Mouse (Mus musculus) adrenal gland, adult 8-10 months (tissue): ENCODE data around the gene Hydin. TPM values are rescaled to one million over a fixed set of nuclear protein-coding genes. Genes with fewer than 3 reads are reported as not detected.
A peak's percentile ranks its signal among the peaks of the same experiment; 100 is the strongest.
"Not testable (repeated sequence)": the region's sequence is repeated elsewhere in the genome, so short reads cannot be mapped to it uniquely, and the experiment has no call there.

ENCODE experiments used
- DNase-seq: peaks from one replicate; pipeline ENCODE4 v3.0.0; 2022
- total RNA-seq, 4 experiments: library from RNA; stranded (reverse); gene quantifications; 2 replicates each; pipeline ENCODE4 v1.2.4; 2022

Hydin gene
- total RNA-seq, 4 experiments from 2014 or later, result 0.16 to 0.70 (median 0.31) TPM

DNA sequence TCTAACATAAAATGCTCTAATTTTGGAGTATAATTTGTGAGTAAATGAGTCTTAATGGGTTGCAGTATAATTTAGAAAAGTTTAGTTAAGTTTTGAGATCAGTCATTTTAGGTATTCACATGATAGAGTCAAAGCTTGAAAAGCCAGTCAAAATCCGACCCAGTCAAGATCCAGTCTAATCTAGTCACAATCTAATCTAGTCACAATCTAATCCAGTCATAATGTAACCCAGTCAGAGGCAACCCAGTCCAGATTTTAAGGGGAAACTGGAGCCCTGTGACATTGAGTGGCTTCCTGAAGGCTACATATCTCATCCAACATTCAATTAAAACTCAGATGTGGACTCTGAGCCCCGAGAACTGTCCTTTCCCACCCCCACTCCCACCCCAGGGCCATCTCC is 72.7 kb downstream of the Hydin start:
- DNase-seq, result no peak

DNA sequence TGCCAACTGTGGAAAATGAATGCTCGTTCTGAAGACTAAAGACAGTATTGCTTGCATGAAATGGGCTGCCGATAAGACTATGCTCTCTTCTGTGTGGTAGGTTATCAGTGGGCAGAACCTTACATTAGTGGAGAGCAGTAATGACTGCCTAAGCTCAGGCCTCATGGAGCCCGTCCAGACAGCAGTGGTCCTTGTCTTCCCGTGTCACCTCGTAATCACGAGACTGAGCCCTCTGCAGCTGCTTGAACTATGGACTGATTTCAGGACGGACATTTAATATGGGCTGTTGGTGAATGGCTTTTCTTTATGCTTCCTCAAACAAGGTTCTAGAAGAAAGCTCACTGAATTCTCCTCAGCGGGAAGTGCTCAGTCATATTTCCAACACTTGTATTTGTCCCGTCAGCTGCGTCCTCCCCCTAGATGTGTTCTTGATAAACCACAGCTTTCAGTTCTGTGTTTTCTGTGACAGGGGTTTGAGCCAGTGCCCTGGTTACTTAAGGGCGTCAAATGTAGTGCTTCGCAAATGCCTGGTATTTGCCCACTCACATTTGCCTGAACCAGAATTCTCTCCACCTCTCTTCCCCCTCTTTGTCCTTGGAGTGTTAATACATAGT is 73.4 kb downstream of the Hydin start:
- DNase-seq, result no peak

DNA sequence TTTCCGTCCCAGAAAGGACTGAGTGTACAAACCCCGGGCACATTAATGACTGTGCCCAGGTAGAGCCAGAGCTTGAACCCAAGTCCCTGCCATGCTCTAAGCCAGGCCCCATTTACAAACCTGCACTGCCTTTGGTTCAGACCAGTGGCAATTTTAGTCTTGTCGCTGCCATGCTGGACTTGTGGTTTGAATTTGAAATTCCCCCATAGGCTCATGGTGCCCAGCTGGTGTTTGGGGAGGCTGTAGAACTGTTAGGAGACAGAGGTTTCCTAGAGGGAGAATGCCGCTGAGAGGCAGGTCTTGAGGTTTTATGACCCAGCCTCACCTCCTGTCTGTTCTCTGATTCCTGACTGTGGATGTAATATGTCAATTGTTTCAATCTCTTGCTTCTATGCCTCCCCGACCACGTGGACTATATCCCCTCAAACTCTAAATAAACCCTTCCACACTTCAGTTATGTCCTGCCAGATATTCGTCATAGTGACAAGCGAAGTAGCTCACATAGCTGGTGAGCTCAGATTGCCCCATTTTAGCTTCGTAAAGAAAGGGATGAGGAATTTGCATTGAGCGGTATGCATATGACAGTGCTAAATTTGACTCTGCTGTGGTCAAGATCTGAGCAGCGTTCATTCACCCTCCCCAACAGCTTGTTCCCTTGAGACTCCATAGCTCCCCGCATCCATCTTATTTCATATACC is 79.1 kb downstream of the Hydin start:
- DNase-seq, result no peak

DNA sequence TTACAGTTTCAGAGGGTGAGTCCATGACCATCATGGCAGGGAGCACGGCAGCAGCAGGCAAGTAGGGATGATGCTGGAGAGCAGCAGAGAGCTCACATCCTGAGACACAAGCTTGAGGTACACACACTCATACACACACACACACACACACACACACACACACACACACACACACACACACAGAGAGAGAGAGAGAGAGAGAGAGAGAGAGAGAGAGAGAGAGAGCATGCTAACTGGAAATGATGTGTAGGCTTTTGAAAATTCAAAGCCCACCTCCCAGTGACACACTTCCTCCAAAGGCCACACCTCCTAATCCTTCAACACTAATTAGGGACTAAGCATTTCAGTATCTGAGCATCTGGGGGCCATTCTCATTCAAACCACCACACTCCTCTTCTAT is 80.1 kb downstream of the Hydin start:
- DNase-seq, result no peak

DNA sequence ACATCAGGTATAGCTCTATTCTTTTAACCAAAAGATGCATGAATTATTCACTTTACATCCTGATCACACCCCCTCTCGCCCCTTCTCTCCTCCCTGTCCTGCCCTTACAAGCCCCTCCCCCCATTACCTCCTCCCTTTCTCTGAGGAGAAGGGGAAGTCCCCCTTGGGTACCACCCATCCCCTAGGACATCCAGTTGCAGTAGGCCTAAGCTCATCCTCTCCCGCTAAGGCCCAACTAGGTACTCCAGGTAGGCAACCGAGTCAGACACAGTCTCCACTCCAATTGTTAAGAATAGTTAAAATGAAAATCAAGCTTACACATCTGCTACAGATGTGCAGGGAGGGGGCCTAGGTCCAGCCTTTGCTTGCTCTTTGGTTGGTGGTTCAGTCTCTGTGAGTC is 83.9 kb downstream of the Hydin start:
- DNase-seq, result no peak

DNA sequence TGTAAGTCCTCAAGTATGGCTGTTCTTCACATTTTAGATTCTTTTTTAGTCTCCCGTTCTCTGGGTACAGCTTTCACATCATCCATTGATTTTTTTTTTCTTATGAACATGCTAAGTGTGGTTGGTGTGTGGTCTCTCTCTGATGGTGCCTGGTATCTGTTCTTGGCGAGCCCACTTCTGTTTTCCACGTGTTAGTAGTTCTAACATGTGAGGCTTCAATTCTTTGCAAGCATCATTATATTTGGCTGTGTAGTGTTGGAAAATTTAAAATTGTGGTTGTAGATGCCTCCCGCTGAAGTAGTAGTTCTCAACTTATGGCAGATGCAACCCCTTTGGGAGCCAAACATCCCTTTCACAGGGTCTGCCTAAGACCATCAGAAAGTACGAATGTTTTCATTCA is 85.1 kb downstream of the Hydin start:
- no peak for DNase-seq

DNA sequence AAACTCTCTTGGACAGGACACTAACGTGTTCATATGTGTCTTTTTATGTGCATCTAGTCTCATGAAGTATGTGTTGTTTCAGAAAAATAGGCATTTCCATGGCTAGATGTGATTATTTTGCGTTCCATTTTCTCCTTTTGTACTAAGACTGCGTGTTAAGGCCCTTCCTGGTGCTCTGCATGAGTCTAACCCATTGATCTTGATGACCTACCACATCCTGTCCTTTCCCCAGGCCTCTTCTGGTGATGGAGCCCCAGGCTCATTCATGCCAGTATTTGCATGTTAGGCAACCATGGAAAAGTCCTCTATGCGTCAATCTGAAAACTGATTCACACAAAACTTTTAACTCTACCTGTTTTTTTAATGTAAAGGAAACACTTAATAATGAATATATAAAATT is 96.2 kb downstream of the Hydin start:
- no peak for DNase-seq

DNA sequence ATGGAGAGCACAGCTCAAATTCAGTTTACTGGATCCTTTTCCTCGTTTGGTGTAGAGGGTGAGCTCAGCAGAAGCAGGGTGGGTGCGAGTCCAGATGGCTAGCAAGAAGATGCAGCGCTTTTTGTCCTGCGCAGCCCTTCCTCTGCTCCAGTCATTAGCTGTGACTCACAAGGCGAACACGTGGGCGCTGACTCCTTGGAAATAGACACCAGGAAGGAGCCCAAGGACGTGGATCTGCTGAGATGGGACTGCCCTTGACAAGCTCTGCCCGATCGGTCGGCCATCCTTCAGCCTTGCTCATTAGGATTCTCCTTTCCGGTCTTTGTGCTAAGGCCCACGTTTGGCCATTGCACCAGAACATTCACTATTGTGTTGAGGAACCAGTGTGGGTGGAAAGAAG is 106.1 kb downstream of the Hydin start:
- DNase-seq, result peak; percentile 84

DNA sequence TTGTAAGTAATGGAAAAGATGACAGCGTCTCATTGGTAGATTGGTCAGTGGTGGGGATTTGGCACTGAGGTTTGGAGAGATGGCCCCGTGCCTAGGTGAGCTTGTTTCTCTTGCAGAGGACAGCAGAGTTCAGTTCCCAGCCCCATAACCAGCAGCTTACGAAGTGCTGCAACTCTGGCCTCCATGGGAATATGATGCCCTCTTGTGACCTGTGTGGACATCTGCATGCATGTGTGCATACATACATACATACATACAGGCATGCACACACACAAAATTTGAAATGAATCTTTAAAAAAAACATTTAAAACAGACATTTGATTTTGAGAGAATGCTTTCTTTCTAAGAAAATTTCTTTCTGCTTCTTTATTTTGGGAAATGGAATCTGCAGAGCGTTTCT is 106.9 kb downstream of the Hydin start:
- no peak for DNase-seq

DNA sequence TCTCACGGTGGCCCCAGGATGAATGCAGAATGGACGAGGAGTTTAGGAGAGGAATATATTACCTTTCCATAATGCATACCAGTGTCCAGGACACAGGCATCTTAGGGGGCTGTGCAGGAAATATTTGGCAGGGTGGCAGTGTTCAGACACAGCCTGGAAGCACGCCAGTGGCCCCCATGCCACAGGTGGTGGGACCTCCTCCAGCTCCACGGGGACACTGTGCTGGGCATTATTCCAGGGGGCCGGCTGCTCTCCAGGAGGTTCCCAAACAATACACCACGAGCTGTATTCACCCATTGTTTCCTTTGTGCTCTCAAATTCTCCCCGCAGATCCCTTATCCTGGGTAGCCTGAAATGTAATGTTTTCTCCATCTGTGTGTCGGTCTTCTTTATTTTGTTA is 116.0 kb downstream of the Hydin start:
- no peak for DNase-seq

DNA sequence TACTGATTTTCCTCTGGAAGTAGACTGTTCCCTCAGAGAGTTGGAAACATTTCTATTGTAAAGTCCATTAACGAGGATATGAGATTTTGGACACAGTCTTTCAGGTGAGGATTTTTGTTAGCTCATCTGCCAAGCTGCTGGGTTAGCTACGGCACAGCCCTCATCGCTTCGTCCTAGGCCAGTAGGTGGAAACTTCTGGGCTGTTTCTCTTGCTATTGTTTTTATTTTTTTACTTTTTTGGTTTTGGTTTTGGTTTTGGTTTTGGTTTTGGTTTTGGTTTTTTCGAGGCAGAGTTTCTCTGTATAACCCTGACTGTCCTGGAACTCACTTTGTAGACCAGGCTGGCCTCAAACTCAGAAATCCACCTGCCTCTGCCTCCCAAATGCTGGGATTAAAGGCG is 117.9 kb downstream of the Hydin start:
- DNase-seq, result not testable (repeated sequence)

DNA sequence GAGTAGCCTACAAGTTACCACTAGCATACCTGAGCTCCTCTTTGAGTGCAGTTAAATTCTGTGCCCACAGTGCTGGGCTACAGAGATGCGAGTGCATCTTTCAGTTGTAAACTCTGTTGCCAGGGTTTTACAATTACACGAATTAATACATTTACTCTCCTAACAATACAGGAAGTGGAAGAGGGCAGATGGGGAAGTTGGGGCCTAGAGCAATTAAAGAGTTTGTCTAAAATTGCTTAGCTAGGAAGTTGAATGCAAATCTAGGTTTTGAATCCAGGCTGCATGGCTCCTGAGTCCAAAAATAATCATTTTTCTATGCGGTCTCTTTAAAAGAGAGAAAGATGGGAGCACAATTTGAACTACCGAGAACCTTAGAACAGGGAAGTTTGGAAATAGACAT is 128.9 kb downstream of the Hydin start:
- no peak for DNase-seq

DNA sequence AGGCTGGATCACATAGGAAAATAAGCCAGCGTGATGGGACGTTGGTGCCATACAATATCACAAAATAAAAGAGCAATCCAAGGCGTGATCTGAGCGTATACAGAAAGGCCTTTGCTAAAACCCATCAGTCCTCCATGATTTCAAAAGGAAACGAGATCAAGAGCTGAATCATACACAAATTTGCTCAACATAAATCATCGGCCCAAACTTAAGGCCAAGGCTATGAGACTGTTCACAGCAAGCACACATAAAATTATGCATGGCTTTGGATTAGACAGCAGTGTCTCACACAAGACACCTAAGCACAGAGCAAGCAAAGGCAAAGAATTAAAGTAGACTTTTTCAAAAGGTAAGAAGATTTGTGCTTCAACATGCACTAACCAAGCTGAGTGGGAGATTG is 133.8 kb downstream of the Hydin start:
- DNase-seq, result peak; percentile 36

DNA sequence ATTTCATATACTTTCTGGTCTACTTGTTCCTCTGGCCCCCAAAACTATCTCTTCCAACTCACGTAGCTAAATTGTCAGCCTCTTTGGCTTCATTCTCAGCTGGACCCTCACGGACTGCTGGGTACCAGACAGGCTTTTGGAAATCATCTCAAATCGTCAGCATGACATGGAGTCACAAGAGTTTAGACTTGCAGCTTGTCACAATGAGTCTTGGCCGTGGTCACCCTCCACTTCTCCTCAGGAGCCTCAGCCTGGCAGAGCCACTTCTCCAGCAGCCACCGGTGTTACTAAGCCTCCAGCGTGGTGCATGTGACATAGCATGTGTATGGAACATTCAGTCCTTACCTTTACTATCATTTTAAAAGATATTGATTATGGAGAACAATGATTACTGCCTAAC is 135.5 kb downstream of the Hydin start:
- DNase-seq, result no peak

DNA sequence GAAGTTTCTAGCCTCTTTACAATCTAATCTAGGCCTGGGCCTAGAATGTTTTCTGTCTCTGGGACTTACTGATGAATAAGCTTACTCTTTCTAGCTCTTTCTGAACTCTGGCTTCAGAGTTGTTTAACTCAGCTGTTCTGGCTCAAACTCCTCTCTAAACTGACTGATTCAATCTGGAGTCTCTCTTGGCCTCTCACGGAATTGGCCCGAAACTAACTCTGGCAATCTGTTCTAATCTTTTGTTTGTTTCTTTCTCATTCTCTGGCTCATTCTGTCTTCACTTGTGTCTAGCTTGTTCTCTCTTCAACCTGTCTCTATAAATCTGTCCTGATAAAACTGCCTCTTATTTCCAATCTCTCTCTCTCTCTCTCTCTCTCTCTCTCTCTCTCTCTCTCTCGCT is 137.7 kb downstream of the Hydin start:
- DNase-seq, result no peak

DNA sequence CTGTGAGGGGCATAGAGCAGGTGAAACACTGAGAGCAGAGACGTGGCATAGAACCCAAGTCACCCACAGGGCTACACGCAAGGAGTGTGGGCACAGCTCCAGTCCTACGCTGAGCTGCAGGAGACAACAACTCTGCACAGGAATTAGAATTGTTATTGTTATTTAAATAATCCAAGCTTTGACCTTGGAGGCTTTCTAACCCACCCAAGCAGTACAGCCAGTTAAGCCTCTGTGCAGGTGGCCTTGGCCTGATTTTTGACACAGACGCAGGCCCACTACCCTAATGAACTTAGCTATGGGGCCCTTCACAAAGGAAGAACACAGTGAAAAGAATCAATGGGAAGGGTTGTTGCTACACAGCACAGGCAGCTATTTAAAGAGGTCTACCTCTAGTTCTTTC is 148.3 kb downstream of the Hydin start:
- no peak for DNase-seq

DNA sequence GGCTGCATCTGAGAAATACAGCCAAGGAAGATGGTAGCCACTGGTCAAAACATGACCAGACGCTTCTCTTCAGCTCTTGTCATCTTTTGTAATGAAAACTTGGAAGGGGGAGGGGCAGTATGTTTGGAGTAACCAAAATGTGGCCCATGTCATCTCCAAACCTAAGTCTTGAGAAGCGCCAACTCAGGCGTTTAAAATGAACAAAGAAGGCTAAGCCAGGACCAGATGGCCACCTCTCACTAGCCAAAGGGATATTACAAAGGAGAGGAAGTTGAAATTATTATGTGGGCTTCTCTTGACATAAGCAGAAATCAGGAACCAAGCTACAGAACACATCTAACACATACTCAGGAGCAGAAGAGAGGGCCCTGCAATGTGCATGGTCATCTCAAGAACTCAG is 150.2 kb downstream of the Hydin start:
- no peak for DNase-seq

DNA sequence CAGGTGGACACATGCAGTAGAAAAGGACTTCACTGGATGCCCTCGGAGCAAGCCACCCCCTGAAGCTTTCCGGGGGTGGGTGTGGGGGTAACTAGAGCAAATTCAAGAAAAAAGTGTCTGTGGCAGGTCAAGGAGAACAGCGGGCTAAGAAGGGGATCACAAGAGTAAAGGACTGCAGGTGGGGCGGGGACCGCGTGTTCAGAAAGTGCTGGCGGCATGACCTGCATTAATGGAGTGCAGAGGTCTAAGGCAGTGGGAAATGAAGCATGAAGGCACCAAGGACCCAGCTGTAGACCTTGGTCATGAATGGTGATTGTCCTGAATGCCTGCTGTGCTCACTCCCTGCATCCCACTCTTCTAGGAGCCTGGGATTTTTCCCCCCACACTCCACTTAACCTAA is 151.0 kb downstream of the Hydin start:
- DNase-seq, result no peak

DNA sequence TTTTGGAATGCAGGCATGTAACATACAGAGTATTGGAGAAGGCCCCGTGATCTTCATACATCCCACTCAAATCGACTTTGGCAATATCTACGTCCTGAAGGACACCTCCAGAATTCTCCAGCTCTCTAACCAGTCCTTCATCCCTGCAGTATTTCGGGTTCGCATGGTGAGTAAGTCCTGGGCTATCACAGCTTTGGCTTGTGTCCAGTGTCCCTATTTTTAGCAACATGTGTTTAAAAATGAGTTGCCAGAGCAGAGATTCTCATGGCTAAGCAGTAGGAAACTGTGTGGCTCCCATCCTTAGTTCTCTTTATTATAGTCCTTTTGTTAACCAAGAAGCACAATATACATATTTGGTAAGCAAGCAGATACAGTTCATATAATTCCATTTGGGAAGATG is 152.9 kb downstream of the Hydin start:
- peak; percentile 25 for DNase-seq

DNA sequence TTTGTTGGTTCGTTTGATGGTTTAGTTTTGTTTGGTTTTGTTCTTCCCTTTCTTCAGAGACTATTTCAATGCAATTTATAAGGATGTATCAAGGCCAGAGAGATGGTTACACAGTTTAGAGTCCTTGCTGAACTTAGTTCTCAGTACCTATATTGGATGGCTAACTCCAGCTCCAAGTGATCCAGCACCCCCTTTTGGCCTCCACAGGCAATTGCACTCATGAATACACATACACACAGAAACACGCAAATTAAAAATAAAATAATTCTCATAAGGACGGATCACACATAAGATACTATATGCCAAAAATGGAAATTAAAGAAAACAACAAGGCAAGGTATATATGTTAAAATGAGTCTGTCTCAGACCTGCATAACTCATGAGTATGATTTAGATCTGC is 153.4 kb downstream of the Hydin start:
- DNase-seq, result no peak

DNA sequence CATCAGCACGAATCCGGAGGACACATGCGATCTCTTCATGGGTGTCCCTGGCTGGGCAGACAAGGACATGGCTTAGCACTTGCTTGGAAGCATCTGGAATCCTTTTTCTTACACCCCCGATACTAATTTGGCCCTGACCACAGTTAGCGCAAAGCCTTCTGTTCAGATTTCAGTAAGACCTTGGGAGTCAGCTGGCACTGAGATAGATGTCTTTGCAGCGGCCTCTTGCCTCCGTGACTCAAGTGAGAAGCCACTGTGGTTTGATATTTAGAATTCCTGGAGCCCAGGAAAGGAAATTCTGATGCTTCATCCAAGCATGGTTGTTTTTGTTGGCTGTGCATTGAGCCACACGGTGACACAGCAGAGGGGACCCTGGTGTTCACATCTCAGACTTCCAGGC is 157.4 kb downstream of the Hydin start:
- peak; percentile 29 for DNase-seq

DNA sequence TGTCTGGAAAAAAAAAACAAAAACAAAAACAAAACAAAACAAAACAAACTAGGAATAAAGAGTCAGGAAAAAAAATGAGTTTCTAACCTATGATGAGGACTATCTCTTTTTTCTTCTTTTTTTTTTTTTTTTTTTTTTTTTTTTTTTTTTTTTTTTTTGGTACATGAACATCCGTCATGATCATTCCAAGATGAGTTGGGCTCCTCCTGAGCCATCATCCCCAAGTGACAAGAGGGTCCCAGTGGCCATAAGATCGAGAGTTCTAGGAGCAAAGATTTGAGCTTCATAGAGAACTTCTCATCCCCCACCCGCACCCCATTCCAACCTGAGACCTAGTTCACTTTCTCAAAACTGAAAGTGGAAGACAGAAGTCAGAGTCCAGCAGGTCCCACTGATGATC is 164.6 kb downstream of the Hydin start:
- no peak for DNase-seq

DNA sequence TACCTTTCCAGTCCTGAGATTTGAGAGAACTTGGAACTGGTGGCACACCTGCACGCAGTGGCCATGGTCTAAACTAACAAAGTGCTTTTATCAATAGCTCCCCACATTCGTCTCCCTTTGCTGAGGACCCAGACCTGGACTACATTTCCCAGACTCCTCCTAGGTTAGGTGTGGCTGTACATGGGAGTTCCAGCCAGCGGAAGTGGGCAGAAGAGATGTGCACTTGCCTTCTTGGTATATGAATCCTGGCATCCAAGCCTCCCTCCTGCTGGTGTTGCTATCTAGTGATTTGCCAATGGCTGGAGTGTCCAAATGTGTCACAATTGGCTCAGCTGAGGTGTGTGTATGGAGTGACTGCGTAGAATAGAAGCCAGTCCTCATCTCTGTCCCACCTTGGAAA is 173.8 kb downstream of the Hydin start:
- DNase-seq, result no peak

DNA sequence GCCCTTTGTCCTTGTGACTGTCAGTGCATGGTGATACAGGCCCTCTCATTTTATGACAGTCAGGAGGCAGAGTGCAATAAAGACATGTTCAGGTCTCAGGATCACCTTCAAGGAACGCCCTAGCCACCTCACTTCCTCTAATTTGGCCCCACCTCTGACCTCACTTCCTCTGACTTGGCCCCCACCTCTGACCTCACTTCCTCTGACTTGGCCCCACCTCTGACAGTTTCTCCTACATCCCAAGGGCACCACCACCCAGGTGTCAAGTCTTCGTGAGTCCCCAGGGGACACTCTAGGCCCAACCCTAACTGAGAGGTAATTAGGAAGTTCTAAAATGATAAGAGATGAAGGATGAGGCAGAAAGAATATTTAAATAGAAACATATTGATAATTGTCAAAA is 177.5 kb downstream of the Hydin start:
- no peak for DNase-seq

DNA sequence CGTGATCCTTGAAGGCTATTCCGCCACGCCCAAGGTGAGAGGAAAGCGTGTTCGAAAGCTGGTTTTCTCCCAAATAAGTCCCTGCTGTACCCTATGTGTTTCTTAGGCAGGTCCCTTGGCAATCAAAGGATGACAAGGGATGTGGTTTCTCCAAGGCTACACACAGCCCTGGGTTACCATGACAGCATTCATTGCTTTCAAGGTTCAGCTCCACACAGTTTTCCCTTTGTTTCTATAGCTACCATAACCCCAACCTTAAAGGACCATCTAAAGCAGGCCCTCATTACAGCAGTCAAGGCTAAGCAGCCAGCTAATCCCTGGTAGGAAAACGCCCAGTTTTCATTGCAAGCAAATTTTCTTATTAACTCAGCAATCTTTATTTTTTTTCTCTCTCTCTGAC is 183.7 kb downstream of the Hydin start:
- no peak for DNase-seq
